Mouse (Mus musculus) brain, adult 2 months (tissue): ENCODE data around the gene Taf1b.

Source experiments
- DNase-seq: peaks from one replicate; pipeline ENCODE4 v3.0.0; 2011; ENCODE audit warnings: low read depth, low spot score

Gene Taf1b

GRCm38 (mm10) chr12:24548885-24549284, 50.7 kb downstream of the Taf1b start:
- DNase-seq = no peak

GRCm38 (mm10) chr12:24552531-24552930, 54.4 kb downstream of the Taf1b start:
- DNase-seq = no peak

- DNase-seq = no peak
Observed at GRCm38 (mm10) chr12:24555976-24556375, 57.8 kb downstream of the Taf1b start.

- no peak for DNase-seq
Observed at GRCm38 (mm10) chr12:24563395-24563960, 65.3 kb downstream of the Taf1b start.

DNA sequence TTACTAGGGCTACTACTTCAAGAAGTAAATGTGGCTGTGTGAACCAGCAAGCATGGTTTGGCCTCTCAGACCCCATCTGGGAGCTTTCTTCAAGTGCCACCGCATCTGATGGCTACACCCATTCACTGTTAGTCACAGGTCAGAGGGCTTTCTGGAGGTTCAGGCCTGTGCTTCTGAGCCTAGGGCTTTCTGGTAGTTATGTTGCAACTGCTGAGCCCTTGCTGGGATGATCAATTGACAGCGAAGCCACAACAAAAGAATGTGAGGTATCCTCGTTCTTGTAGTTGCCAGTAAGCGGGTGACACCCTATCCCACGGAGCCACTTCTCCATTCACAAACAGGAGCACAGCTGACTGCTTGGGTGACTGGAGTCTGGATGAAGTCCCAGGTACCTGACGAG, 67.2 kb downstream of the Taf1b start:
- DNase-seq = no peak

DNA sequence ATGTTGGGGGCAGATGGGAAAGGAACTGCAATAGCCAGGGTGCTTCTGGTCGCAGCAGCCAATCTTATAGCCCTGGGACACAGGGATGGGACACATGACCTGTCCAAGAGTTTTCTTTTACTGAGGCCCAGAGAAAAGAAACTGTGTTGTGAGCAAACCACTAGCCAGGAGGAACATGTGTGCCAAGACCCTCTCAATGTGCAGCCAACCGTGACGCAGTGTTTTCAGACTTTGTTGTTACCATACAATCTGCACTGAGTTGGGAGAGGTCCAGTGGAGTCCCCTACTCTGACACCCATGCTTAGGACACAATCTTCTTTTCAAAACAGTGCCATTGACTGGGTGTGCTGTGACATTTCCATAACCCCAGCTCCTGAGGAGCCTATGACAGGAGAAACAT, 69.4 kb downstream of the Taf1b start:
- no peak for DNase-seq

DNA sequence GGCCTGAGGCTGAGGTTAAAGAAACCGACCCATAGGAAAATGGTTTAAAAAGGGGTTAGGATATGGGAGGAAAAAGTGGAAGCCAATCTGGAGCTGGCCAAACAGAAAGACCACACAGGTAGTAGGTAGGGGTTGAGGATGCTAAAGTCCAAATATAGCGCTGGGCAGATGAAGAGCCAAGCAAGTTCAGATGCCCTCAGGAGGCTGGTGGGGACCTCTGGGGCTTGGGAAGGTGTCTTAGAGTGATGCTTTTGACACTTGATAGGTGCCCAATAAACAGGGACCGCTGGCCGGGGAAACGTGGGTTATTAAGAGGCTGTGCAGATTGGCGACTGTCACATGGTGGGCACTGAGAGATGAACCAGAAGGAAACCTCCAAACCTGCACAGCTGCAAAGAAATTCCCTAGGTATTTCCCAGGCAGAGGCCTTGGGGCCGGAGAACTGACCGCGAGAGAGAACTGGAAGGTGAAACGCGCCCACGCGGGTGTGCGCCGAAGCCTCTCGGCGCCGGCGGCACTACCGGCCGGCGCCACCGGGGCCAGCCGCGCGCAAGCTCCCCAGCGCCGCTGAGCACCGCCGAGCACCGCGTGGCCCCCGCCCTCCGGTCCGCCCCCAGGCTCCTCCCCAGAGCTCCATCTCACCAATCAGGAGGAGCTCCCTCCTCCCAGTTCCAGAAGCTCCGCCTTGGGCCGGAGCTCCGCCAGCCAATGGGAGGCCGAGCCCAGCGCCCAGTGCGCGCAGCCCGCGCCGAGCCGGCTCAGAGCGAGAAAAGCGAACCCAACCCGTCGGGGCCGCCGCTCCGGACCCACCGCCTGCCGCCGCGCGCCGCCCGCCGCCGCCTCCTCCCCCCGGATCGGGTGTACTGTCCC, 73.6 kb downstream of the Taf1b start, which contains the start of gene Grhl1:
Gene Grhl1 (plus strand): TSS at position 761 of the 870 bp plus-strand sequence.
- peak; percentile 98 for DNase-seq

GRCm38 (mm10) chr12:24572421-24573274, 74.5 kb downstream of the Taf1b start:
- peak; percentile 60 for DNase-seq

- DNase-seq = no peak
Observed at GRCm38 (mm10) chr12:24573275-24573580, 75.1 kb downstream of the Taf1b start.

DNA sequence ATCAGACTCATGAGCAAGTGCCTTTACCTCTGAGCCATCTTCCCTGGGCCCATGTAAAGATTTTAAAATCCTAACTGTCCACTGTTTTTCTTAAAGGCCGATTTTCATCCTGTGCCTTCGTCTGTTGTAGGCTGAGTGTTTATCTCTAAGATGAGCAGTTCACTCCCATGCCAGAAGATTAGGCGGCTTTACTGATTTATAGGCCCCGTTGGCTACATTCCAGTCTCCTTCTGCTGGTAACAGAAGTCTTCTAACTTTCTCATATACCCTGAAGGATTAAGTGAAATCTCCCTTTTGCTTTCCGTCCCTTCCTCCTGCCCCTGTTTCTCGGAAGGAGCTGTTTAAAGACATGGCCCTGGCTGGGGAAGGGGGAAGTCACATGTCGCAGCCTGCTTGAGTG, 76.7 kb downstream of the Taf1b start:
- DNase-seq = no peak

GRCm38 (mm10) chr12:24580452-24580851, 82.3 kb downstream of the Taf1b start:
- DNase-seq = no peak

DNA sequence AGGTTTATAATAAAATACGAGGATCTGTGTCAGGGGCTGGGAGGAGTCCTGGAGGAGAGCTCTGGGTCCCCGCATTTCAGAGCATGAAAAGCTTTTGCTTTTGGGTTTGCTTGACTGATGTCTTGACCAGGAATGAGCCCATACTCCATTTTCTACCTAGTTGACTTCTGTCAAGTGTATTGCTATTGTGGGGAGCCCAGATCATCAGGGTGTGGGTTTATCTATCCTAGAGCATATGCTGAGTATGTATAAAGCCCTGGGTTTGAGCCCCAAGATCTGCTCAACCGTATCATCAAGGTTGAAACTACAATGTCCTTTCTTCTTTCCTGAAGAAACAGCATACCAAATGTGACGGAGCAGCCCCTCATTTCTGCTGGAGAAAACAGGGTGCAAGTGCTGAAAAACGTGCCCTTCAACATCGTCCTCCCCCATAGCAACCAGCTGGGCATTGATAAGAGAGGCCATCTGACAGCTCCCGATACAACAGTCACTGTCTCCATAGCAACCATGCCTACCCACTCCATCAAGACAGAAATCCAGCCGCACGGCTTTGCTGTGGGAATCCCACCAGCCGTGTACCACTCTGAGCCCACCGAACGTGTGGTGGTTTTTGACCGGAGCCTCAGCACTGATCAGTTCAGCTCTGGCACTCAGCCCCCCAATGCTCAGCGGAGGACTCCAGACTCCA, 83.0 kb downstream of the Taf1b start:
- DNase-seq = peak; percentile 74

DNA sequence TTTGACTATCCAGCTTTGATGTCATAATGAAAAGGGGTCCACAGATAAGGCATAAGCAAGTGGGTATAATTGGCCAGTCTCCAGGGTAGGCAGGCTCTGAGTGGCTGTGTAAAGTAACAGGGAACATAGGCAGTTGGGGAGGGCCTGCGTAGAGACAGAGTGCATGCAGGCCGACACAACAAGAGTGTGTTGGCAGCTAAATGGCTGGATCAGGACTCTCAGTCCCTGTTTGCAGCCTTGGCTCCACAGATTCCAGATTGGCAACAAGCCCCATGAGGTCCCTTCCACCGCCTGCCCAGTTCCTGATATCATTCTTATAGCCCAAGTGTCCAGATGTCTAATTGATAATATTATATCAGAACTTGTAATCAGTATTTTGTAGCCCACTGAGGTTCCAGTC, 85.5 kb downstream of the Taf1b start:
- no peak for DNase-seq

DNA sequence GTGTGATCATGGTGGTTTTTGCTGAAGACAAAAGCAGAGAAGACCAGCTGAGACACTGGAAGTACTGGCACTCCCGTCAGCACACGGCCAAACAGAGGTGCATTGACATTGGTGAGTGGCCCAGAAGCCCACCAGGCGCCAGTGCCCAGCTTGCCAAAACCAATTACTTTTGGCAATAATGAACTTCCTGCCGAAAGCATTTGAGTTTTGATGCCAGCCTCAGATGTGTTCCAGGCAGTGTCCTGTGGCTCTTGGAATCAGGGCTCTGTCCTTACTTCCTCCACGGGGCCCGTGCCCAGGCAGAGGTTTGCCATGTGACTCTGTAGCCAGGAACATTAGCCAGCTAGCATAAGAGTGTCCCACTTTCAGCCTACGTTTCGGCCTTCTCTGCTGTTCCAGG, 86.7 kb downstream of the Taf1b start:
- DNase-seq = no peak

GRCm38 (mm10) chr12:24586193-24586592, 88.0 kb downstream of the Taf1b start:
- DNase-seq = no peak

GRCm38 (mm10) chr12:24590371-24590770, 92.2 kb downstream of the Taf1b start:
- no peak for DNase-seq

DNA sequence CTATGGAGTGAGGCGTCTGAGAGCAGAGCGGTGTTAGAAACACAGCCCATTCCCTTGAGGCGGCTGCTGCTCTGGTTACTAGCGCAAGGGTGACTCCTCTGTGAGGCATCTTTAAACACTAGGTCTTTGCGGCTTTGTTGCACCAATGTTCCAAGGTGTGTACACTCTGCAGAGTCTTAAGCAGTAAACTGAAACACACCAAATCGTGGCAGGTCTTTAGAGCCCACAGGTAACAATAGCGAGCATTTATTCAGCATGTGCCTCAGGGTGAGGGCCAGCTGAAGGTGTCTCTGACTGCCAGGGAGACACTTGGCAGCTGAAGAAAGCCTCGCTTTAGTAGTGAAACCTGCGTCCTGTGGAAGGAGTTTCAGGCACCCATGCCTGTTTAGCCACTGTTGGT, 93.9 kb downstream of the Taf1b start:
- DNase-seq = no peak

DNA sequence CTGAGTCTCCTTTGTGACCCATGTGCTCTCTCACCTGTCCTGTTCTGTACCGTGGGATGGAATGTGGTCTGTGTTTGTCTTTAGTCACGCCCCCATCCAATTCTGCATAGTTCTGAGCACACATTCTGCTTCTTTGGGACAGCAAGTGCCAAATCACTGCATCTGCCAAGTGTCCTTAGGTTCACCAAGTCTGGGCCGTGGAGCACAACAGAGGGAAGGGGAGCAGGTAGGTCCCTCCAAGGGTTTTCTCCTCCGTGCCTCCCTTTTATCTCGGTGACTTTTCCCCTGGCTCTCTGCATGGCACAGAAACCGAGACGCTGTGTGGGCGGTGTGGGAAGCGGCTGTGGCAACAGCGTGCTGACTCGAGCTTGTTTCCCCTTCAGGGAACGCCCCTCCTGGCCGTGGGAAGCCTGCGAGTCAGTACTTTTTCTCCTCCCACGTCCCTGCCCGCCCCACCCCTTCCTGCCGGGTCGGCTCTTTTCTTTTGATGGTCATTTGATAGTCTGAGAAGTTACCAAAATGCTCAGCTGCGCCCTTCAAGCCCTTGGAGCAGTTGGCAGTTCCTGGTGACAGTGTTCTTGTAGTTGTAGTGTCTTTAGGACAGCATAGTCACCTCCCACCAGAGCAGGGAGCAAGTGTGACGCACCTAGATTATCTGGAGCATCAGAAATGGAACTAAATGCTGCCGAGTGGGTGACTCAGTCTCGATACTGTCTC, 95.0 kb downstream of the Taf1b start:
- peak; percentile 77 for DNase-seq

GRCm38 (mm10) chr12:24597376-24597775, 99.2 kb downstream of the Taf1b start:
- DNase-seq = no peak

DNA sequence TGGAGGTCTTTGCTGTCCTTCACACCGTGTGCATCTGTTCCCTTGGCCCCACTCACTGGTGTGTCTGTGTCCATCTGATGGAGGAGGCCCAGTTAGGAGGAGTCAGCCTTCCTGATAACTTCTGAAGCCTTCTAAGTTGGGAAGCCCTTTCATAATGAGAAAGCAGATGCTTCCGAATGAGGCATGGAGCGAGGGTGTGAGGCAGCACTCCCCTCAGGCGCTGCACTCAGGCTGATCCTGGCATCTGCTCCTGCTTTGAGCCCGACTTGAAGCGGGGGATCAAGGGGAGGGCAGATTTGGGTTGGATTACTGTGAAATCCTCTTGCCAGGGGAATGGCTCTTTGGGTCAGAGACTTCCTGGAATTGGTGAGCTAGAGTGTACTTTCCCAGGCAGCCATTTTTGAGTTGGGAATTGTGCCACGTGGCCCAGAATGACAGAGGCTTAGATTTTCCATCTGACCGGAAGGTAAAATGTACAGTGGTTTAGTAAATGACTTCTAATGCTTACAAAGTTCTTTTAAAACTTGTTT, 101.3 kb downstream of the Taf1b start:
- DNase-seq = peak; percentile 62

DNA sequence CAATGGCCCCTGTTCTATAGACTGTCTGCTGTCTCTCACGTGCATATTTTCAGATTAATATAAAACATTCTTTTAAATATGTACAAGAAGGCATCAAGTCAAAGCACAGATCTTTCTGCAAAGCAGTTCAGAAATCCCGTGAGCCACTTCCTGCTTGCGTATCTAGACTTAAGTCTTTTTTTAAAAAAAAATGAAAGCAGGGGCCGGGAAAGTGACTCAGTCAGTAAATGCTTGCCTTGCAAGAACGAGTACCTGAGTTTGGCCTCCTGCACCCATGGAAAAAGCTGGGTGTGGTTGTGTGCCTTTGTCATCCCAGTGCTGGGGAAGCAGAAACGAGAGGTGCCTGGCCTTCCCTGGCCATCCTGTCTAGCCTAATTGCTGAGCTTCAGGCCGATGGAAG, 101.9 kb downstream of the Taf1b start:
- DNase-seq = no peak
